Mouse (Mus musculus) right cerebral cortex, postnatal 14 days (tissue): ENCODE data around the gene Hist1h4k.
"Not testable (repeated sequence)": the region's sequence is repeated elsewhere in the genome, so short reads cannot be mapped to it uniquely, and the experiment has no call there.

Experiments
- DNase-seq: peaks from one replicate; pipeline ENCODE4 v3.0.0; 2022

The Hist1h4k gene

DNA sequence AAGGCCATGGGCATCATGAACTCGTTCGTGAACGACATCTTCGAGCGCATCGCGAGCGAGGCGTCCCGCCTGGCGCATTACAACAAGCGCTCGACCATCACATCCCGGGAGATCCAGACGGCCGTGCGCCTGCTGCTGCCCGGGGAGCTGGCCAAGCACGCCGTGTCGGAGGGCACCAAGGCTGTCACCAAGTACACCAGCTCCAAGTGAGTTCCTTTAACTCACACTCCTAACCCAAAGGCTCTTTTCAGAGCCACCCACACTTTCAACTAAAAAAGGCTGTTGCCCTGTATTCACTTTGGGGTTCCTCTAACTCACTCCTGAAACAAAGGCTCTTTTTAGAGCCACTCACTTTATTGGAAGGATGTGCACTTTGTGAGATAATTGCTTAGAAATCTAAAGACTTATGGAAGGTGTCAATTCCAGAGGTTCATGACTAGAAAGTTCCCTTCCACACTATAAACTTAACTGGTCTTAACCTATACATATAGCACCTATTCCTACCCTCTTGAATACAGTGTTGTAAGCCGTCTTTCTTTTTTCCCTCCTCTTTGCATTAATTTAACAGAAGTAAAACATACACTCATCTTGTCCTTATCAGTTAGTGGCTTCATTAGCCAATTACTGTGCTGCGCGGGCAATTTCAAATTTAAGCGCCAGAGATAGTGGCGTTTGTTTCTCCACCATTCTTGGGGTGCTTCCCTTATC, 4.1 kb upstream of the Hist1h4k start:
- peak; percentile 29 for DNase-seq

DNA sequence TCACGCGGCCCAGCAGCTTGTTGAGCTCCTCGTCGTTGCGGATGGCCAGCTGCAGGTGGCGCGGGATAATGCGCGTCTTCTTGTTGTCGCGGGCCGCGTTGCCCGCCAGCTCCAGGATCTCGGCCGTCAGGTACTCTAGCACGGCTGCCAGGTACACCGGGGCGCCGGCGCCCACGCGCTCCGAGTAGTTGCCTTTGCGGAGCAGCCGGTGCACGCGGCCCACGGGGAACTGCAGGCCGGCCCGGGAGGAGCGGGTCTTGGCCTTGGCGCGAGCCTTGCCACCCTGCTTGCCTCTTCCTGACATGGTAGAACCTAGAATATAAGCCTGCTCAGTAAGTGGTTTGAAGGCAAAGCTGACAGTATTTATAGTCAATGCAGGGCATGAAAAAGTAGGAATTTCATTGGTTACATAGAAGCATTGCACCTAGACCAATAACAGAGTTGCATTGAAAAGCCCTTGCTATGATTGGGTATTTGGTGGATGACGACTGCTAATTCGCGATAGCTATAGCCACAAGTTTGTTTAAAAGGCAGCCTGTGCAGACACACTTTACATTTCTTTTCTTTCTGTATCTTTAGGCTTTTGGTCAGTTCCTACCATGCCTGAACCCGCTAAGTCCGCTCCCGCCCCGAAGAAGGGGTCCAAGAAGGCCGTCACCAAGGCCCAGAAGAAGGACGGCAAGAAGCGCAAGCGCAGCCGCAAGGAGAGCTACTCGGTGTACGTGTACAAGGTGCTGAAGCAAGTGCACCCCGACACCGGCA, 3.4 kb upstream of the Hist1h4k start, which contains the start of the genes Hist1h2ak and Hist1h2bn:
Hist1h2ak (minus strand) TSS at position 304 of the 762 bp plus-strand sequence.
Hist1h2bn (plus strand) TSS at position 600 of the 762 bp plus-strand sequence.
- DNase-seq: peak; percentile 19

DNA sequence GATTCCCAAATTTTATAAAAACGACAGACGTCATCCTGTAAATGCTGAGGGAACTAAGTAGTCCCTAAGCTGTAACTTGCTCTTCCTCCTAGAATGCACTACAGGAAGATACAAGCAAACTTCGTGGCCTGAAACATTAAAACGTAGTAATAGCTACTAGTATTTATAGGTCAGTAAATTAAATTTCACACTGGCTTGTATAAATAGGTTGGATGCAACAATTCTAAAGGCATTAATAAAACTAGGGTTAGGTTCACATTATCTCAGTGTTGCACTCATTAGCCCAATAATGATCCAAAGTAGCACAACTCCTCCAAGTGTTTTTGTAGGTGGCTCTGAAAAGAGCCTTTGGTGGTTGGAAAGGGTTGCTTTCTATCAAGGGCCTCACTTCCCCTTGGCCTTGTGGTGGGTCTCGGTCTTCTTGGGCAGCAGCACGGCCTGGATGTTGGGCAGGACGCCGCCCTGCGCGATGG, 2.8 kb upstream of the Hist1h4k start:
- DNase-seq: no peak

DNA sequence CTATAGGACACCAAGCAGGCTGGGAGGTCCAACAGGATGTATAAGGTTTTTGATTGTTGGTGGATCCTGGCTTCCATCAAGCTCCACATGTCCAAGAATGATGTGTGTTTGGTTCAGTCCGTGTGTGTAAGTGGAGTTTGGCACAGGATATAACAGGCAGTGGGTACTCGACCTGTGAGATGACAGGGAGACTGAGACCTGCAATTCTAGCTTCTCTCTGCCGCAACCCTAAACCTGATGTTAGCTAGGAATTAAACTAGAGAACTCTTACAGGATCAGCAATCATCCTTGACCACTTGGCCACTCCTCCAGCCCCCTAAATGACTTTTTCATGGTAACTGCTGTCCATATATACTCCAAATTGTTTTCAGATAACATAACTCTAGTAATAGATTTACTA, 2.1 kb upstream of the Hist1h4k start:
- DNase-seq: no peak

GRCm38 (mm10) chr13:21751827-21752226, 1.5 kb upstream of the Hist1h4k start:
- DNase-seq: no peak

- no peak for DNase-seq
These were observed 1.1 kb upstream of the Hist1h4k start for GRCm38 (mm10) chr13:21751417-21751816.

DNA sequence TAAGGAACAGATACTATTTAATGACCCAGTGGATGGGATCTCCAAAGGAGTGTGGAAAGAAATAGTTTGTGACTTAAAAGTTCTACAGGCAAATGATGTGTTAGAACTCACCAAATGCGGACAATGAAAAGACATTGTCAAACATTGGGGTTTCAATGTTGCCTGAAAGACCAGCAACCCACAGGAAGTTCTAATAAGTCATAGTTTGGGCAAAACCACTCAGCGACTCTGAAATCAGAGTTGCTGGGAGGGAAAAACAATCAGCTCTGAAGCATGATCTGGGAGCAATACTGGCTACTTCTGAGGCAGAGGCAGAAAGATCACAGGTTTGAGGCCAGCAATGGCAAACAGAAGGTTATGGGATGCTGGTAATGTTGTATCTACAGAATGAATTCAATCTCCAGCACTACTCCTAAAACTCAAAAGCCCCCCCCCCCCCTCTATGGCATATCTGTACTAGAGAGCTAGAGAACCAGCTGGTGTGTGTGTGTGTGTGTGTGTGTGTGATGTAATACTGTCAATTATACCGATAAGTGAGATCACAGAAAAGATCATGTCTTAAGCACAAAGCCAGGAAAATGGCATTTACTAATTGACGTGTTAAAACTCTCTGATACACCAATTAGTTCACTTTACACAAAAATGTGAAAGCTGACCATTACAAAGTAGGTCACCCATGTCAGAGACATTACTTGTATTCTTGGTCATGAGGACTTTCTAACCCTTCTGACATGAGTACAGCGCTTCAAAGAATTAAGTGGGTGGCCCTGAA, 732 bp downstream of the Hist1h4k start:
- no peak for DNase-seq

- no peak for DNase-seq
These were observed 5.3 kb downstream of the Hist1h4k start for GRCm38 (mm10) chr13:21745006-21745405.

DNA sequence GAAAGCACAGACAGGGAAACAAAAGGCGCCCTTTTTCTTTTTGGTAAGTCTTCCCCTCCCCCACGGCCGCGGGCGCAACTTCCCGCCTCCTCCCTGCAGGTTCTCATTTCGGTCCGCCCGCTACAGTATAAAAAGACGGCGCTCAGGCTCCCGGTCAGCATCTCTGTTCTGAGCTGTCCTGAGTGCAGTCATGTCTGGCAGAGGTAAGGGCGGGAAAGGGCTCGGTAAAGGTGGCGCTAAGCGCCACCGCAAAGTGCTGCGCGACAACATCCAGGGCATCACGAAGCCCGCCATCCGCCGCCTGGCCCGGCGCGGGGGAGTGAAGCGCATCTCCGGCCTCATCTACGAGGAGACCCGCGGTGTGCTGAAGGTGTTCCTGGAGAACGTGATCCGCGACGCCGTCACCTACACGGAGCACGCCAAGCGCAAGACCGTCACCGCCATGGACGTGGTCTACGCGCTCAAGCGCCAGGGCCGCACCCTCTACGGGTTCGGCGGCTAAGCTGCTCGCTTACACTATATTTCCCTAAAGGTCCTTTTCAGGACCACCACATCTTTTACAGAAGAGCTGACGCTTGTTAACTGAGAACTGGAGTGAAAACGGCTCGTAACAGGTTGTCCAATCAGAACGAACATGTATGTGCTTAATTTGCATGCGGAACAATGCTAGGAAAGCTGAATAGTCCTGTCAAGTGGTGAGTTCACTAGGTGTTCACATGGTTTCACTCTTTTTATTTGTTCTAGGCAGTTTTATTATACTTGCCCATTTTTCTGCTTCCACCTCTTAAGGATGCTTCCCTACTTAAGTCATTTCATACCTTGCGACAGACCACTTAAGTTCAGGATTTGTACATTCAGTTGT, 15.2 kb downstream of the Hist1h4k start, which contains the start of gene Hist1h4j:
Hist1h4j (plus strand) TSS at position 159 of the 862 bp plus-strand sequence.
- DNase-seq: peak; percentile 76

GRCm38 (mm10) chr13:21734010-21734905, 16.0 kb downstream of the Hist1h4k start:
- peak; percentile 55 for DNase-seq

DNA sequence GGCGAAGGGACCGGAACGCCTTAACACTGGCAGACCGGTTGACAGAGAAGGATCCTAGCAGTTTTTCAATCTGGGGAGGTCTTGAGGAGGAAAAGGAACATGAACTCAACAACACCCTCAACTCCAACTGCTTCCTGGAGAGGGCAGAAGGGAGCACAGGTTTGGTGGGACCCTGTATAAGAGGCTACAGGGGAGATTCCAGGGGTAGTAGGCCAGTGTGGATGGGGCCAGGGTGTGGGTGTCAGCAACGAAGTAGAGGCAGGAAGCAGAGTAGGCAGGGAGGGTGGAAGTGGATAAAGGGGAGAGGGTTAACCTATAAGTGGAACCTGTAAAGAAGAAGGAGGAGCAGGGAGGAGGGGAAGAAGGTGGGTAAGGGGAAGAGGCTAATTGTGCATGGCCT, 16.8 kb downstream of the Hist1h4k start:
- no peak for DNase-seq

DNA sequence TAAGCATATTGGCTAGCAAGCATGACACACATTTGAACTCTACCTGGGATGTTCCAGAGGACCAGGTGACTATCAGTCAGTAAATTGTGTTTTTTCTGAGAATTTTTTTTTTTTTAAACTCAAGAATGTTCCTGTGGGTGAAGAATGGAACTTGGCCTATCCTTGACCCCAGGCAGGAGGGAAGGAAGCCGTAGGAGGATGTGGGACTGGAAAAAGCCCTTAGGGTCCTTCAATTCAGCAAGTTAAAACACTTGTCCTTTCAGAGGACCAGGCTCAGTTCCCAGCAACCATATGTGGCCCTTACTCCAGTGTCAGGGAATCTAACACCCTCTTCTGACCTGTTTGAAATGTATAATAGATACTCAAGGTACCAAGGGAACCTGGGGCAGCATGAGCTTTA, 20.8 kb downstream of the Hist1h4k start:
- no peak for DNase-seq

DNA sequence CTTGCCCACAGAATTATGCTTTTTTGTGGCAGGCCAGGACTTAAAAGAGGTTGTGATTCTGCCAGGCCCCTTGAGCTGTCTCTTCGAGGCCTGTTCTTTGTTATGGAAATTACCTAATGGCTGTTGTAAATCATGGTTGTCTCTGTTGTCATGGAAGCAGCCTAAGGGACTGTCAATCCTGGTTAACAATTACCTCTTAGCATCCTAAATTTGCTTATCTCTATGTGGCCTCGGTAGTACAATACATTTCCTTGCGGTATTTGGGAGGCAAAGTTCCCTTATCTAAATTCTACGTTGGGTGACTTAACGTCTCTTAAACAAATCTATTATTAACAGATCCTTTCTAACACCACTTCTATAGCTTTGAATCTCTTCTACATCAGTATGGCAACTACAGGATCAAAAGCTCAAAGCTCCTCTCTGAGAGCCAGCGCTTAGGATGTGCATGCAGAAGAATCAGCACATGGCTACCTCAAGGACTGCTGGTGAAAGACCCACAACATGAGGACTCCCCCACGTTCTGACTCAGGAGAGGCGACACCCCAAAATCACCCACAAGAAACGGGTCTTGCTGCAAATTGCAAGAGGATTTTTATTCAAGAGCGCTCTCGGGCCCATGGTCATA, 22.2 kb downstream of the Hist1h4k start:
- no peak for DNase-seq

DNA sequence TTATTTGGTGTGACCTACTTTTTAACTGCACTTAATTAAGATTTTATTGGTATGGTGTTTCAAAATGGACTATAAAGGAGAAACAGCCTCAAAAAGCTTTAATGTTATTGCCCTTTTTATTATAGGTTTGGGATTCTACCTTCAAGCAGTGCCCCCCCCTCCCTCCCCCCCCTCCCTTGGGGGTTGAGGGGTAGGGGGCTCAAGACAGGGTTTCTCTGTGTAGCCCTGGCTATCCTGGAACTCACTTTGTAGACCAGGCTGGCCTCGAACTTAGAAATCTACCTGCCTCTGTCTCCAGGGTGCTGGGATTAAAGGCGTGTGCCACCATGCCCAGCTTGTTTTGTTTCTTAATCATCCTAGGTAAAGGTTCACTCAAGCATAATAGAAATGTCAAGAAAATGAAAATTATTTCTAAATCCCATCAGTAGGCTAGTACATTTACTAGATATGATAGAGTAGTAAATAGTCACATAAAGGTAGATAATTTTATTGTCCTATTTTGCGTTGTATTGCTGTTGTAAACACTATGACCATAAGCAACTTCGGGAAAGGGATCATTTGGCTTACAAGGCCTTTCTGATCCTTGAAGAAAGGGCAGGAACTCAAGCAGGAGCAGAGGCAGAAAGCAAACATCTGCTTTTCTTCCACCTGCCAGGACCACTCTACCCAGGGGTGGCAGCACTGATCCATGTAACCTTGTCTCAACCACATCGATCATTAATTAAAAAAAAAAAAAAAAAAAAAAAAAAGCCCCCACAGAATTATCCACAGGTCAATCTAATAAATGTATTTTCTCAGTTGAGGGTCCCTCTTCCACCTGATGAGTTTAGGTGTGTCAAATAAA, 27.1 kb downstream of the Hist1h4k start:
- no peak for DNase-seq

- no peak for DNase-seq
These were observed 27.9 kb downstream of the Hist1h4k start for GRCm38 (mm10) chr13:21722373-21722925.

DNA sequence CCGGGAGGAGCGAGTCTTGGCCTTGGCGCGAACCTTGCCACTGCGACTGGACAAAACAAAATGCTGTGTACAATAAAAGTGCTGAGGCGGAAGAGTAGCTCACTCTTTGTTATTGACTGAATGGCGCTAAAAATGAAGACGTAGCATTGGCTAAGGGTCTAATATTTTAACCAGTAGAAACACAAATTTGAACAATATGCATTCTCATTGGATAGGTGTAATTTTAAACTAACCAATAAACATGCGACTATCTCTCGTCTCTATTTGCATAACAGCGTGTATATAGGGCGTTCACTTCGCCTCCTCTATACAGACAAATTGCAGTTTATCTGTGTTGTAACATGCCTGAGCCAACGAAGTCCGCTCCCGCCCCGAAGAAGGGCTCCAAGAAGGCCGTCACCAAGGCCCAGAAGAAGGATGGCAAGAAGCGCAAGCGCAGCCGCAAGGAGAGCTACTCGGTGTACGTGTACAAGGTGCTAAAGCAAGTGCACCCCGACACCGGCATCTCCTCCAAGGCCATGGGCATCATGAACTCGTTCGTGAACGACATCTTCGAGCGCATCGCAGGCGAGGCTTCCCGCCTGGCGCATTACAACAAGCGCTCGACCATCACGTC, 28.4 kb downstream of the Hist1h4k start, which contains the start of gene Hist1h2bm:
Hist1h2bm (plus strand) TSS at position 288 of the 616 bp plus-strand sequence.
- DNase-seq: not testable (repeated sequence)

DNA sequence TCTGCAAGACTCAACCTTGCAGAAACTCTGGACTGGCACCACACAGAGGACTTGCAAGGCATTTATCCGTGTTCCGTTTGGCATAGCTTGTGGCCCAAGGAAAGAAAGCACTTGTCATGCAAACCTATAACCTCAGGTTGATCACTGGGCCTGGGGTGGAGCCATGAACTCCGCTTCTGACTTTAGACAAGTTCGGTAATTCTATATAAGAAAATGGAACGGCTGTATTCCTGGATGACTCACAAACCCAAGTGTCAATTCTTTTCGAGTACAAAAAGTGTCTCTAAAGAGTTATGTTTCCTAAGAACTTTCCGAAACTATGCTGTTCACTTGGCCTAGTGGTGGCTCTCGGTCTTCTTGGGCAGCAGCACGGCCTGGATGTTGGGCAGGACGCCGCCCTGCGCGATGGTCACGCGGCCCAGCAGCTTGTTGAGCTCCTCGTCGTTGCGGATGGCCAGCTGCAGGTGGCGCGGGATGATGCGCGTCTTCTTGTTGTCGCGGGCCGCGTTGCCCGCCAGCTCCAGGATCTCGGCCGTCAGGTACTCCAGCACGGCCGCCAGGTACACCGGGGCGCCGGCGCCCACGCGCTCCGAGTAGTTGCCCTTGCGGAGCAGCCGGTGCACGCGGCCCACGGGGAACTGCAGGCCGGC, 29.1 kb downstream of the Hist1h4k start:
- DNase-seq: not testable (repeated sequence)
